Mouse (Mus musculus) midbrain, embryonic 12.5 days (tissue): Measurements from ENCODE around the gene Hmx1. TPM values are rescaled to one million over a fixed set of nuclear protein-coding genes. Genes with fewer than 3 reads are reported as not detected.

Source experiments
- ATAC-seq: fragments of 200-750 bp; cut with Nextera tagmentation; 2 replicates; pipeline ENCODE4 v1.8.0; 2017; ENCODE audit warnings: low read depth, moderate TSS enrichment, moderate library complexity; ENCODE audit not compliant: low FRiP score
- H3K27ac ChIP-seq: fragments of 300-500 bp; sonication (generic); replicated peaks from 2 replicates; pipeline ENCODE4 v1.5.1; 2016; ENCODE audit warnings: mild to moderate bottlenecking
- H3K27me3 ChIP-seq: fragments of 300-500 bp; sonication (generic); 2 replicates; pipeline ENCODE4 v1.6.1; 2016; ENCODE audit warnings: mild to moderate bottlenecking
- H3K36me3 ChIP-seq: fragments of 300-500 bp; sonication (generic); 2 replicates; pipeline ENCODE4 v1.6.1; 2016
- H3K4me1 ChIP-seq: fragments of 300-500 bp; sonication (generic); 2 replicates; pipeline ENCODE4 v1.6.1; 2016
- H3K4me2 ChIP-seq: fragments of 300-500 bp; sonication (generic); replicated peaks from 2 replicates; pipeline ENCODE4 v1.6.1; 2016; ENCODE audit warnings: mild to moderate bottlenecking, moderate library complexity
- H3K4me3 ChIP-seq: fragments of 300-500 bp; sonication (generic); 2 replicates; pipeline ENCODE4 v1.5.1; 2016; ENCODE audit warnings: mild to moderate bottlenecking
- H3K9ac ChIP-seq: fragments of 300-500 bp; sonication (generic); replicated peaks from 2 replicates; pipeline ENCODE4 v1.6.1; 2016; ENCODE audit warnings: mild to moderate bottlenecking, moderate library complexity
- H3K9me3 ChIP-seq: fragments of 300-500 bp; sonication (generic); 2 replicates; pipeline ENCODE4 v1.6.1; 2016; ENCODE audit warnings: mild to moderate bottlenecking
- WGBS: fragments of 180-500 bp; shearing (Covaris S2); methylation state at CpG from one replicate; pipeline ENCODE4 v1.1.7; 2016; 5-methylcytosine and 5-hydroxymethylcytosine counted together
- polyA plus RNA-seq: library from polyadenylated mRNA; unstranded; fragments of >200 nt; fragmentation: Nextera tagmentation; extraction: Ambion mirVana; gene quantifications from 2 replicates; pipeline ENCODE4 v1.2.1, GENCODE M21; 2016

Gene Hmx1
- polyA plus RNA-seq, 1 experiment from 2014 or later, result 1.2 TPM

GRCm38 (mm10) chr5:35389915-35390314 is 1.0 kb downstream of the Hmx1 start:
- WGBS, result 5% methylated on average over 3 of the region's 3 CpGs
- Histone ChIP-seq H3K27me3 (peaks cover 100% of the 10 kb centered on the region), H3K4me3 (no peak overlapping the region)

GRCm38 (mm10) chr5:35390848-35391655 is 2.1 kb downstream of the Hmx1 start:
- 3% methylated on average over 22 of the region's 22 CpGs for WGBS
- H3K9ac ChIP-seq, result no peak overlapping the region
- H3K4me2 ChIP-seq, result no peak overlapping the region
- H3K27me3 ChIP-seq, result peaks cover 100% of the 10 kb centered on the region
- no peaks in the 10 kb centered on the region for H3K9me3 ChIP-seq
- H3K27ac ChIP-seq, result no peak overlapping the region
- peak overlapping the region; percentile 26 for H3K4me3 ChIP-seq
- H3K4me1 ChIP-seq, result peaks cover 26% of the 10 kb centered on the region
- no peak for ATAC-seq
- H3K36me3 ChIP-seq, result no peaks in the 10 kb centered on the region

More at GRCm38 (mm10) chr5:35389915-35390314, 1.0 kb downstream of the Hmx1 start:
- Histone ChIP-seq H3K36me3 (no peaks in the 10 kb centered on the region), H3K27ac (no peak overlapping the region), H3K4me2 (no peak overlapping the region), H3K9ac (no peak overlapping the region), H3K4me1 (peaks cover 24% of the 10 kb centered on the region), H3K9me3 (no peaks in the 10 kb centered on the region)
- ATAC-seq, result no peak

GRCm38 (mm10) chr5:35391656-35392333 is 2.9 kb downstream of the Hmx1 start:
- Histone ChIP-seq H3K4me2 (peak overlapping the region; percentile 36), H3K36me3 (no peaks in the 10 kb centered on the region), H3K4me1 (peaks cover 26% of the 10 kb centered on the region), H3K27me3 (peaks cover 98% of the 10 kb centered on the region), H3K27ac (no peak overlapping the region), H3K9ac (no peak overlapping the region), H3K4me3 (peak overlapping the region; percentile 26), H3K9me3 (no peaks in the 10 kb centered on the region)
- no peak for ATAC-seq
- WGBS, result under 1% methylated on average over 70 of the region's 88 CpGs

- H3K4me1 ChIP-seq, result peaks cover 29% of the 10 kb centered on the region
- H3K36me3 ChIP-seq, result no peaks in the 10 kb centered on the region
- H3K27me3 ChIP-seq, result peaks cover 98% of the 10 kb centered on the region
- H3K9me3 ChIP-seq, result no peaks in the 10 kb centered on the region
- peak overlapping the region; percentile 36 for H3K4me2 ChIP-seq
- no peak for ATAC-seq
- H3K27ac ChIP-seq, result no peak overlapping the region
- peak overlapping the region; percentile 26 for H3K4me3 ChIP-seq
- H3K9ac ChIP-seq, result no peak overlapping the region
- under 1% methylated on average over 37 of the region's 37 CpGs for WGBS
These were observed 3.4 kb downstream of the Hmx1 start for GRCm38 (mm10) chr5:35392334-35392695.

GRCm38 (mm10) chr5:35395566-35396440 is 6.9 kb downstream of the Hmx1 start:
- Histone ChIP-seq H3K4me3 (no peak overlapping the region), H3K27me3 (peaks cover 98% of the 10 kb centered on the region), H3K27ac (no peak overlapping the region), H3K9ac (no peak overlapping the region), H3K4me2 (no peak overlapping the region), H3K36me3 (no peaks in the 10 kb centered on the region), H3K4me1 (peaks cover 22% of the 10 kb centered on the region), H3K9me3 (no peaks in the 10 kb centered on the region)
- 5% methylated on average over 9 of the region's 9 CpGs for WGBS
- no peak for ATAC-seq

GRCm38 (mm10) chr5:35396976-35397641 is 8.2 kb downstream of the Hmx1 start:
- Histone ChIP-seq H3K4me1 (peaks cover 16% of the 10 kb centered on the region), H3K4me3 (peak overlapping the region; percentile 18), H3K9ac (no peak overlapping the region), H3K4me2 (peak overlapping the region; percentile 17; the same call in 1 of the 2 replicates), H3K27me3 (peaks cover 98% of the 10 kb centered on the region), H3K36me3 (no peaks in the 10 kb centered on the region), H3K9me3 (no peaks in the 10 kb centered on the region), H3K27ac (no peak overlapping the region)
- under 1% methylated on average over 57 of the region's 57 CpGs for WGBS
- no peak for ATAC-seq

- H3K4me3 ChIP-seq, result peak overlapping the region; percentile 18
- H3K36me3 ChIP-seq, result no peaks in the 10 kb centered on the region
- H3K27me3 ChIP-seq, result peaks cover 98% of the 10 kb centered on the region
- no peaks in the 10 kb centered on the region for H3K9me3 ChIP-seq
- under 1% methylated on average over 34 of the region's 52 CpGs for WGBS
- no peak overlapping the region for H3K9ac ChIP-seq
- H3K27ac ChIP-seq, result no peak overlapping the region
- ATAC-seq, result no peak
- H3K4me1 ChIP-seq, result peaks cover 13% of the 10 kb centered on the region; the same call in 1 of the 2 replicates
- peak overlapping the region; percentile 17; the same call in 1 of the 2 replicates for H3K4me2 ChIP-seq
These were observed 8.9 kb downstream of the Hmx1 start for GRCm38 (mm10) chr5:35397642-35398309.

- Histone ChIP-seq H3K4me3 (no peak overlapping the region), H3K9ac (no peak overlapping the region), H3K36me3 (no peaks in the 10 kb centered on the region), H3K9me3 (no peaks in the 10 kb centered on the region), H3K4me2 (no peak overlapping the region), H3K27ac (no peak overlapping the region), H3K27me3 (peaks cover 98% of the 10 kb centered on the region), H3K4me1 (peaks cover 13% of the 10 kb centered on the region; the same call in 1 of the 2 replicates)
- no peak for ATAC-seq
- WGBS, result under 1% methylated on average over 14 of the region's 14 CpGs
These were observed 9.5 kb downstream of the Hmx1 start for GRCm38 (mm10) chr5:35398310-35398910.

GRCm38 (mm10) chr5:35399061-35399460 is 10.2 kb downstream of the Hmx1 start:
- H3K36me3 ChIP-seq, result no peaks in the 10 kb centered on the region
- H3K4me2 ChIP-seq, result no peak overlapping the region
- H3K9me3 ChIP-seq, result no peaks in the 10 kb centered on the region
- H3K4me3 ChIP-seq, result no peak overlapping the region
- 2% methylated on average over 7 of the region's 7 CpGs for WGBS
- H3K27ac ChIP-seq, result no peak overlapping the region
- no peak overlapping the region for H3K9ac ChIP-seq
- peaks cover 98% of the 10 kb centered on the region for H3K27me3 ChIP-seq
- no peak for ATAC-seq
- H3K4me1 ChIP-seq, result peaks cover 13% of the 10 kb centered on the region; the same call in 1 of the 2 replicates

- Histone ChIP-seq H3K27ac (no peak overlapping the region), H3K9me3 (no peaks in the 10 kb centered on the region), H3K4me1 (peaks cover 13% of the 10 kb centered on the region; the same call in 1 of the 2 replicates), H3K4me2 (no peak overlapping the region), H3K4me3 (no peak overlapping the region), H3K9ac (no peak overlapping the region), H3K27me3 (peaks cover 98% of the 10 kb centered on the region), H3K36me3 (no peaks in the 10 kb centered on the region)
- no peak for ATAC-seq
- under 1% methylated on average over 48 of the region's 48 CpGs for WGBS
These were observed 10.9 kb downstream of the Hmx1 start for GRCm38 (mm10) chr5:35399704-35400320.
